Comparison of ENCODE assay signal across 8 mouse cellular contexts in genomic region chr3:45379541-45379971, GRCm38 (mm10). TPM values are rescaled to one million over a fixed set of nuclear protein-coding genes. Genes with fewer than 3 reads are reported as not detected.
A peak's percentile ranks its signal among the peaks of the same experiment; 100 is the strongest.
DNase-seq lines count a peak whose midpoint lies in the region; ATAC-seq and TF ChIP-seq lines count a peak whose summit lies in the region.

No protein-coding gene starts in this region.

- peak overlapping the region; percentile 99 for H3K4me2 ChIP-seq in kidney, embryonic 15.5 days
- H3K4me2 ChIP-seq in intestine, embryonic 16.5 days (ENCODE audit: low read depth, low read length) = peak overlapping the region; percentile 99
- peak overlapping the region; percentile 94 for H3K4me2 ChIP-seq in neural tube, embryonic 13.5 days

- peak overlapping the region; percentile 56 for H3K4me3 ChIP-seq in kidney, embryonic 15.5 days (replicated peaks)
- peak overlapping the region; percentile 55 to 65; a peak in 2 of 4 replicates for H3K4me3 ChIP-seq in ES-E14 (ENCODE audit: insufficient read depth in 1 of 2, low read depth in 1 of 2, low read length in 2 of 2, poor library complexity in 1 of 2, severe bottlenecking in 1 of 2)
- H3K4me3 ChIP-seq in embryonic facial prominence, embryonic 10.5 days = peak overlapping the region; percentile 75
- H3K4me3 ChIP-seq in intestine, embryonic 16.5 days (ENCODE audit: low read length) = peak overlapping the region; percentile 60
- peak overlapping the region; percentile 72 for H3K4me3 ChIP-seq in neural tube, embryonic 13.5 days

- no peaks in the 10 kb centered on the region for H3K9me3 ChIP-seq in kidney, embryonic 15.5 days (replicated peaks)
- no peaks in the 10 kb centered on the region for H3K9me3 ChIP-seq in ES-E14 (ENCODE audit: control insufficient read depth, insufficient read depth, low read depth, low read length)
- no peaks in the 10 kb centered on the region for H3K9me3 ChIP-seq in embryonic facial prominence, embryonic 10.5 days
- no peaks in the 10 kb centered on the region for H3K9me3 ChIP-seq in intestine, embryonic 16.5 days (ENCODE audit: control insufficient read depth, low read length)
- H3K9me3 ChIP-seq in neural tube, embryonic 13.5 days = no peaks in the 10 kb centered on the region

- no peaks in the 10 kb centered on the region for H3K36me3 ChIP-seq in kidney, embryonic 15.5 days
- no peaks in the 10 kb centered on the region for H3K36me3 ChIP-seq in ES-E14 (ENCODE audit: control insufficient read depth, insufficient read depth, low read length, poor library complexity, severe bottlenecking)
- no peaks in the 10 kb centered on the region for H3K36me3 ChIP-seq in embryonic facial prominence, embryonic 10.5 days (replicated peaks)
- no peaks in the 10 kb centered on the region for H3K36me3 ChIP-seq in intestine, embryonic 16.5 days (ENCODE audit: control insufficient read depth, insufficient read depth, low read length)
- no peaks in the 10 kb centered on the region for H3K36me3 ChIP-seq in neural tube, embryonic 13.5 days

- peaks cover 53% of the 10 kb centered on the region for H3K4me1 ChIP-seq in kidney, embryonic 15.5 days
- H3K4me1 ChIP-seq in ES-E14 (ENCODE audit: control insufficient read depth in 2 of 2, insufficient read depth in 2 of 2, low read length in 2 of 2, poor library complexity in 1 of 2) = 0 out of 4 replicates have a peak, but pooled peaks cover 0 to 3% of the 10 kb centered on the region in 2 experiments
- peaks cover 39% of the 10 kb centered on the region for H3K4me1 ChIP-seq in embryonic facial prominence, embryonic 10.5 days
- H3K4me1 ChIP-seq in intestine, embryonic 16.5 days (ENCODE audit: control insufficient read depth, insufficient read depth, low read length) = peaks cover 29% of the 10 kb centered on the region
- peaks cover 23% of the 10 kb centered on the region for H3K4me1 ChIP-seq in neural tube, embryonic 13.5 days (replicated peaks)

- H3K27me3 ChIP-seq in kidney, embryonic 15.5 days = peaks cover 79% of the 10 kb centered on the region
- H3K27me3 ChIP-seq in embryonic facial prominence, embryonic 10.5 days (replicated peaks; ENCODE audit: low read depth, poor library complexity, severe bottlenecking) = peaks cover 44% of the 10 kb centered on the region
- peaks cover 39% of the 10 kb centered on the region for H3K27me3 ChIP-seq in intestine, embryonic 16.5 days (replicated peaks; ENCODE audit: control insufficient read depth, insufficient read depth, low read length)
- H3K27me3 ChIP-seq in neural tube, embryonic 13.5 days = no peaks in the 10 kb centered on the region

- 3% methylated on average over 23 of the region's 29 CpGs for WGBS in kidney, embryonic 15.5 days
- WGBS in embryonic facial prominence, embryonic 10.5 days = 0% methylated on average over 29 of the region's 29 CpGs
- WGBS in intestine, embryonic 16.5 days = 3% methylated on average over 29 of the region's 29 CpGs
- WGBS in neural tube, embryonic 13.5 days = under 1% methylated on average over 29 of the region's 29 CpGs

- no peak overlapping the region for H3K9ac ChIP-seq in kidney, embryonic 15.5 days
- no peak overlapping the region for H3K9ac ChIP-seq in ES-E14 (ENCODE audit: insufficient read depth, low read depth, low read length, poor library complexity, severe bottlenecking)
- peak overlapping the region; percentile 33; the same call in 1 of the 2 replicates for H3K9ac ChIP-seq in intestine, embryonic 16.5 days (ENCODE audit: low read depth, low read length)
- H3K9ac ChIP-seq in neural tube, embryonic 13.5 days = peak overlapping the region; percentile 83

- DNase-seq in kidney, postnatal 25 days = no peak
- DNase-seq in ES-E14 (ENCODE audit: low read depth, low spot score) = peak; percentile 12
- DNase-seq in embryonic facial prominence, embryonic 10.5 days (ENCODE audit: low spot score) = peak; percentile 56
- no peak for DNase-seq in T-cell, adult 2 months (ENCODE audit: low spot score)

- no peak for ATAC-seq in kidney, embryonic 15.5 days (replicated peaks; ENCODE audit: low FRiP score)
- no peak for ATAC-seq in intestine, embryonic 16.5 days
- no peak for ATAC-seq in neural tube, embryonic 13.5 days (ENCODE audit: low read depth)
- ATAC-seq in megakaryocyte-erythroid progenitor cell, adult 5-6 weeks (replicated peaks; ENCODE audit: low FRiP score, low TSS enrichment, poor library complexity, severe bottlenecking) = no peak

- in situ Hi-C loops in ES-E14 (cut with MboI; ENCODE audit: low sequenced_read_pairs in 2 of 2, unreplicated experiment in 2 of 2) = no loop called here

- no peak overlapping the region for H3K27ac ChIP-seq in kidney, embryonic 15.5 days
- no peak overlapping the region for H3K27ac ChIP-seq in ES-E14 (ENCODE audit: insufficient read depth, low read depth, low read length, poor library complexity, severe bottlenecking)
- H3K27ac ChIP-seq in embryonic facial prominence, embryonic 10.5 days (replicated peaks) = no peak overlapping the region
- H3K27ac ChIP-seq in intestine, embryonic 16.5 days (ENCODE audit: low read length) = no peak overlapping the region
- peak overlapping the region; percentile 64 for H3K27ac ChIP-seq in neural tube, embryonic 13.5 days (replicated peaks)

TF ChIP-seq in ES-E14, 5 proteins besides CTCF, POLR2A, EP300 and RAD21:
- TF ChIP-seq MAFK (IDR thresholded peaks at IDR 0.05; ENCODE audit: insufficient read depth, low read depth, low read length) (no peak), CHD2 (IDR thresholded peaks at IDR 0.05; ENCODE audit: low read depth, low read length) (no peak), ZC3H11A (IDR thresholded peaks at IDR 0.05; ENCODE audit: borderline replicate concordance, low read depth, low read length) (no peak), HCFC1 (IDR thresholded peaks at IDR 0.05; ENCODE audit: borderline replicate concordance, insufficient read depth, low read length) (no peak), ZNF384 (IDR thresholded peaks at IDR 0.05; ENCODE audit: low read depth, low read length) (no peak)

RNA-seq across cellular contexts. Expression of gene Pcdh10, which starts 1.4 kb away (rescaled TPM):
- 0.34 and 0.35 TPM in 2 replicates for polyA plus RNA-seq in kidney, embryonic 15.5 days (2015; fragmentation: Nextera tagmentation; extraction: Ambion mirVana)
- total RNA-seq in ES-E14 (2012; rRNA removed) = 0.11 and 0.31 TPM in 2 replicates
- 1.6 and 3.3 TPM in 2 replicates for polyA plus RNA-seq in embryonic facial prominence, embryonic 10.5 days (2016; fragmentation: Nextera tagmentation; extraction: Ambion mirVana)
- polyA plus RNA-seq in intestine, embryonic 16.5 days (2015; fragmentation: Nextera tagmentation; extraction: Ambion mirVana) = 0.49 and 0.50 TPM in 2 replicates
- polyA plus RNA-seq in neural tube, embryonic 13.5 days (2015; fragmentation: Nextera tagmentation; extraction: Ambion mirVana) = 9.8 and 11.5 TPM in 2 replicates
- not detected in 2 replicates for total RNA-seq in megakaryocyte-erythroid progenitor cell, adult 5-6 weeks (2014; fragmentation: Nextera tagmentation)
- 0.11 TPM in 1 of 2 replicates, not detected in the other for total RNA-seq in megakaryocyte-erythroid progenitor cell, adult 5-6 weeks (2017)

Comparison
In these comparisons a context has a peak if more than half of its experiments do, and no peak if none do; other contexts are left out.
1. H3K9ac ChIP-seq: peak in intestine, embryonic 16.5 days (single experiment) and neural tube, embryonic 13.5 days (single experiment); none in kidney, embryonic 15.5 days (single experiment) and ES-E14 (single experiment).
2. DNase-seq: peak in ES-E14 (single experiment) and embryonic facial prominence, embryonic 10.5 days (single experiment); none in kidney, postnatal 25 days (0 of 2) and T-cell, adult 2 months (single experiment).
3. Peak in every context shown above with its lines, with median percentiles within 50 percentile points of each other: H3K4me2 ChIP-seq and H3K4me3 ChIP-seq.